Mouse (Mus musculus) MEL (cell line): ENCODE data around the gene Myof. TPM values are rescaled to one million over a fixed set of nuclear protein-coding genes. Genes with fewer than 3 reads are reported as not detected.

ENCODE experiments used
- DNase-seq: peaks from one replicate; pipeline ENCODE4 v3.0.0; 2011; ENCODE audit warnings: low read depth, low spot score
- H3K27ac ChIP-seq: 2 replicates; pipeline ENCODE4 v1.5.1; 2012; ENCODE audit warnings: low read depth, mild to moderate bottlenecking, control low read depth, low read length, moderate library complexity; ENCODE audit not compliant: control insufficient read depth
- H3K27me3 ChIP-seq, 2 experiments: fragments of 150-350 bp in 1 of 2; sonication (generic) in 1 of 2; 2 replicates each; pipeline ENCODE4 v1.6.1; 2012; ENCODE audit warnings: low read length in 2 of 2, mild to moderate bottlenecking in 2 of 2, improper control_type of control experiment in 1 of 2, moderate library complexity in 1 of 2; ENCODE audit not compliant: insufficient read depth in 2 of 2, control insufficient read depth in 1 of 2
- H3K36me3 ChIP-seq, 2 experiments: 2 replicates each; pipeline ENCODE4 v1.6.1; 2012 to 2014; ENCODE audit warnings: low read length in 2 of 2, improper control_type of control experiment in 1 of 2, inconsistent platforms in 1 of 2, mild to moderate bottlenecking in 1 of 2; ENCODE audit not compliant: insufficient read depth in 2 of 2, control insufficient read depth in 1 of 2
- H3K4me1 ChIP-seq, 2 experiments: fragments of 150-350 bp in 1 of 2; sonication (generic) in 1 of 2; 2 replicates each; pipeline ENCODE4 v1.6.1; 2012; ENCODE audit warnings: low read length in 2 of 2, improper control_type of control experiment in 1 of 2, mild to moderate bottlenecking in 1 of 2; ENCODE audit not compliant: insufficient read depth in 2 of 2, control insufficient read depth in 1 of 2
- H3K4me3 ChIP-seq, 2 experiments: fragments of 150-350 bp in 1 of 2; sonication (generic) in 1 of 2; 2 replicates each; pipeline ENCODE4 v1.5.1; 2012; ENCODE audit warnings: low read depth in 2 of 2, low read length in 2 of 2, mild to moderate bottlenecking in 2 of 2, moderate library complexity in 2 of 2, control low read depth in 1 of 2, improper control_type of control experiment in 1 of 2; ENCODE audit not compliant: control insufficient read depth in 1 of 2, insufficient read depth in 1 of 2
- H3K79me2 ChIP-seq: 2 replicates; pipeline ENCODE4 v1.6.1; 2012; ENCODE audit warnings: mild to moderate bottlenecking, low read length, moderate library complexity; ENCODE audit not compliant: control insufficient read depth, poor library complexity, insufficient read depth
- H3K9ac ChIP-seq: 2 replicates; pipeline ENCODE4 v1.6.1; 2012; ENCODE audit warnings: low read depth, mild to moderate bottlenecking, control low read depth, low read length, moderate library complexity; ENCODE audit not compliant: control insufficient read depth, poor library complexity, severe bottlenecking
- H3K9me3 ChIP-seq: fragments of 150-350 bp; sonication (generic); replicated peaks from 2 replicates; pipeline ENCODE4 v1.6.1; 2012; ENCODE audit warnings: mild to moderate bottlenecking, low read length, improper control_type of control experiment, moderate library complexity; ENCODE audit not compliant: insufficient read depth
- BHLHE40 ChIP-seq: IDR thresholded peaks from 2 replicates; pipeline ENCODE4 v1.6.1; 2012; ENCODE audit warnings: low read depth, mild to moderate bottlenecking, inconsistent platforms, low read length, improper control_type of control experiment, borderline replicate concordance
- CTCF ChIP-seq, 3 experiments: IDR thresholded peaks in 2 of 3; conservative IDR thresholded peaks in 1 of 3; 2 replicates each; pipeline ENCODE4 v1.5.1; 2011 to 2012; ENCODE audit warnings: low read length in 3 of 3, low read depth in 2 of 3, mild to moderate bottlenecking in 2 of 3, improper control_type of control experiment in 1 of 3, inconsistent platforms in 1 of 3, mixed read lengths in 1 of 3, moderate library complexity in 1 of 3; ENCODE audit not compliant: control insufficient read depth in 1 of 3, insufficient read depth in 1 of 3, poor library complexity in 1 of 3, severe bottlenecking in 1 of 3
- ELF1 ChIP-seq: IDR thresholded peaks from 2 replicates; pipeline ENCODE4 v1.6.1; 2014; ENCODE audit warnings: low read depth, mild to moderate bottlenecking, inconsistent platforms, low read length, improper control_type of control experiment, moderate library complexity
- EP300 ChIP-seq, 2 experiments: IDR thresholded peaks; 2 replicates each; pipeline ENCODE4 v1.6.1; 2011; ENCODE audit warnings: improper control_type of control experiment in 2 of 2, low read length in 2 of 2, low read depth in 1 of 2, mild to moderate bottlenecking in 1 of 2
- GATA1 ChIP-seq: IDR thresholded peaks from 2 replicates; pipeline ENCODE4 v1.6.1; 2011; ENCODE audit warnings: low read depth, low read length, improper control_type of control experiment
- JUND ChIP-seq: IDR thresholded peaks from 2 replicates; pipeline ENCODE4 v1.6.1; 2011; ENCODE audit warnings: low read depth, mild to moderate bottlenecking, improper control_type of control experiment, low read length
- KAT2A ChIP-seq: conservative IDR thresholded peaks from 2 replicates; pipeline ENCODE4 v1.6.1; 2012; ENCODE audit warnings: low read depth, low read length, improper control_type of control experiment, inconsistent platforms
- MAFK ChIP-seq: IDR thresholded peaks from 2 replicates; pipeline ENCODE4 v1.6.1; 2011; ENCODE audit warnings: low read depth, mild to moderate bottlenecking, low read length, improper control_type of control experiment, borderline replicate concordance
- MAX ChIP-seq: IDR thresholded peaks from 2 replicates; pipeline ENCODE4 v1.6.1; 2011; ENCODE audit warnings: low read length, improper control_type of control experiment
- MEF2A ChIP-seq: IDR thresholded peaks from 2 replicates; pipeline ENCODE4 v1.6.1; 2014; ENCODE audit warnings: low read depth, mild to moderate bottlenecking, inconsistent platforms, low read length, improper control_type of control experiment; ENCODE audit not compliant: poor library complexity, insufficient replicate concordance, severe bottlenecking; ENCODE audit errors: extremely low read depth
- MYB ChIP-seq: IDR thresholded peaks from 2 replicates; pipeline ENCODE4 v1.6.1; 2011; ENCODE audit warnings: mild to moderate bottlenecking, low read depth, low read length, improper control_type of control experiment
- MYC ChIP-seq: IDR thresholded peaks from 2 replicates; pipeline ENCODE4 v1.6.1; 2011; ENCODE audit warnings: low read depth, mild to moderate bottlenecking, low read length, improper control_type of control experiment, moderate library complexity
- NELFE ChIP-seq: IDR thresholded peaks from 2 replicates; pipeline ENCODE4 v1.6.1; 2011; ENCODE audit warnings: low read depth, low read length, improper control_type of control experiment
- NRF1 ChIP-seq: IDR thresholded peaks from 2 replicates; pipeline ENCODE4 v1.6.1; 2014; ENCODE audit warnings: low read depth, mild to moderate bottlenecking, inconsistent platforms, low read length, improper control_type of control experiment, moderate library complexity; ENCODE audit not compliant: poor library complexity, insufficient read depth, severe bottlenecking
- POLR2AphosphoS5 ChIP-seq: IDR thresholded peaks from 2 replicates; pipeline ENCODE4 v1.6.1; 2012; ENCODE audit warnings: low read depth, borderline replicate concordance, mild to moderate bottlenecking, inconsistent platforms, low read length, moderate library complexity, mixed read lengths
- RAD21 ChIP-seq: IDR thresholded peaks from 2 replicates; pipeline ENCODE4 v1.6.1; 2011; ENCODE audit warnings: mild to moderate bottlenecking, low read depth, low read length, improper control_type of control experiment
- RCOR1 ChIP-seq: IDR thresholded peaks from 2 replicates; pipeline ENCODE4 v1.6.1; 2012; ENCODE audit warnings: low read depth, mild to moderate bottlenecking, inconsistent platforms, low read length, improper control_type of control experiment
- TCF12 ChIP-seq: IDR thresholded peaks from 2 replicates; pipeline ENCODE4 v1.6.1; 2014; ENCODE audit warnings: low read depth, mild to moderate bottlenecking, inconsistent platforms, low read length, improper control_type of control experiment, moderate library complexity
- USF1 ChIP-seq: IDR thresholded peaks from 2 replicates; pipeline ENCODE4 v1.6.1; 2014; ENCODE audit warnings: low read depth, mild to moderate bottlenecking, inconsistent platforms, low read length, improper control_type of control experiment, moderate library complexity
- USF2 ChIP-seq, 2 experiments: IDR thresholded peaks; 2 replicates each; pipeline ENCODE4 v1.6.1; 2011 to 2012; ENCODE audit warnings: improper control_type of control experiment in 2 of 2, low read length in 2 of 2, borderline replicate concordance in 1 of 2, inconsistent platforms in 1 of 2, low read depth in 1 of 2, mild to moderate bottlenecking in 1 of 2; ENCODE audit not compliant: insufficient read depth in 1 of 2
- ZKSCAN1 ChIP-seq: IDR thresholded peaks from 2 replicates; pipeline ENCODE4 v1.6.1; 2012; ENCODE audit warnings: low read depth, mild to moderate bottlenecking, inconsistent platforms, low read length, improper control_type of control experiment, moderate library complexity
- ZMIZ1 ChIP-seq: IDR thresholded peaks from 2 replicates; pipeline ENCODE4 v1.6.1; 2012; ENCODE audit warnings: low read depth, mild to moderate bottlenecking, inconsistent platforms, low read length, improper control_type of control experiment, moderate library complexity
- ZNF384 ChIP-seq: IDR thresholded peaks from 2 replicates; pipeline ENCODE4 v1.6.1; 2012; ENCODE audit warnings: low read depth, mild to moderate bottlenecking, inconsistent platforms, low read length, improper control_type of control experiment
- polyA plus RNA-seq, 2 experiments: library from polyadenylated mRNA; stranded (reverse) in 1 of 2; unstranded in 1 of 2; fragments of >175 nt in 1 of 2; fragments of >200 nt in 1 of 2; gene quantifications; 2 replicates each; pipeline versions ENCODE4 v1.2.1 to v1.2.4; 2012; ENCODE audit warnings: low replicate concordance in 2 of 2, low read depth in 1 of 2; ENCODE audit not compliant: insufficient read length in 2 of 2, insufficient read depth in 1 of 2, missing spikeins in 1 of 2
- total RNA-seq: library from RNA; depleted of rRNA; stranded (reverse); fragments of 300-350 nt; gene quantifications from 2 replicates; pipeline ENCODE4 v1.2.3, GENCODE M21; 2012

Gene Myof
- total and polyA plus RNA-seq, 3 experiments = 0.04 TPM; not detected in 2

DNA sequence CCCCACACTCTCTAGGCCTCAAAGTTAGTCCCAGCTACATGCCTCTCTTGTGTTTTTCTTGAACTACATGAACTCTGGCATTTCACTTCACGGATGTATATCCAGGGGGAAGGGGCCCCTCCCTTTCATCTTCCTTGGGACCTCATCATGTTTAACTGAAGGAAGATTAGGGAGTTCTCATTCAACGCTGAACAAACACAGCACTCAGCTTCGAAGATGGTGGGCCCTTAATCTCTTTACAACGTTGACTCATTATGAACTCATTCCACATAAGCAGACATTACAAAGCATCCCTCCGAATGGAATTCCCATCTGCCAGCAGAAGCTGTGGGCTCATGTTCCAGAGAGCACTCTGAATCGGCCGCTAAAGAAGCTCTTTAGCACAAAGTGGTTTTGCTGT lies 147.3 kb downstream of the Myof start:
- Histone ChIP-seq H3K36me3 (no peaks in the 10 kb centered on the region), H3K9me3 (no peaks in the 10 kb centered on the region), H3K79me2 (no peaks in the 10 kb centered on the region), H3K27me3 (peaks cover 0 to 1% of the 10 kb centered on the region in 2 experiments; a peak in 2 of 4 replicates), H3K27ac (no peak overlapping the region), H3K4me1 (no peaks in the 10 kb centered on the region), H3K9ac (no peak overlapping the region), H3K4me3 (no peak overlapping the region)
- no peak for TF ChIP-seq EP300 (IDR thresholded peaks at IDR 0.05; ENCODE audit: low read depth in 1 of 2, low read length in 2 of 2)
- no peak for TF ChIP-seq MYC
- TF ChIP-seq USF1 = no peak
- no peak for TF ChIP-seq MAX
- no peak for TF ChIP-seq USF2 (IDR thresholded peaks at IDR 0.05; ENCODE audit: borderline replicate concordance in 1 of 2, insufficient read depth in 1 of 2, low read depth in 1 of 2, low read length in 2 of 2)
- TF ChIP-seq ZKSCAN1 = no peak
- no peak for TF ChIP-seq MYB
- TF ChIP-seq POLR2AphosphoS5 = no peak
- no peak for TF ChIP-seq CTCF (IDR thresholded peaks at IDR 0.05 in 2 of 3, conservative IDR thresholded peaks at IDR 0.05 in 1 of 3; ENCODE audit: control insufficient read depth in 1 of 3, insufficient read depth in 1 of 3, low read depth in 2 of 3, low read length in 3 of 3, poor library complexity in 1 of 3, severe bottlenecking in 1 of 3)
- no peak for TF ChIP-seq ZNF384
- TF ChIP-seq KAT2A = no peak
- no peak for TF ChIP-seq ZMIZ1
- TF ChIP-seq NELFE = no peak
- no peak for DNase-seq

DNA sequence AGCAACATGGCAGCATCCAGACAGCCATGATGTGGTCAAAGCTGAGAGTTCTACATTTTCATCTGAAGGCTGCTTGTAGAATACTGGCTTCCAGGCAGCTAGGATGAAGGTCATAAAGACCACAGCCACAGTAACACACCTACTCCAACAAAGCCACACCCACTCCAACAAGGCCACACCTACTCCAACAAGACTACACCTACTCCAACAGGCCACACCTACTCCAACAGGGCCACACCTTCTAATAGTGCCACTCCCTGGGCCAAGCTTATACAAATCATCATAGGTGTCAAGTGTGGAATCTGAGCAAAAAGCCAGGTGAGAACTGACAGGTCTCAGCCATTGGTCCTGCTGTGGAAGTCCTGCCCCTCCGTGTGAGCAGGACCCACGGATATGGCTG lies 152.4 kb downstream of the Myof start:
- Histone ChIP-seq H3K79me2 (no peaks in the 10 kb centered on the region), H3K27me3 (no peaks in the 10 kb centered on the region), H3K9ac (no peak overlapping the region), H3K9me3 (no peaks in the 10 kb centered on the region), H3K4me3 (no peak overlapping the region), H3K36me3 (no peaks in the 10 kb centered on the region)
- DNase-seq = no peak
- TF ChIP-seq NELFE (no peak), KAT2A (no peak), MYC (no peak), NRF1 (no peak), RAD21 (no peak), MAFK (no peak), BHLHE40 (no peak), RCOR1 (no peak), JUND (no peak), GATA1 (no peak), ELF1 (no peak), MEF2A (no peak), TCF12 (no peak)
- TF ChIP-seq, all 39 proteins: peak for 0
- Histone ChIP-seq H3K27ac (no peak overlapping the region), H3K4me1 (no peaks in the 10 kb centered on the region)
